Mouse (Mus musculus) forebrain, embryonic 10.5 days (tissue): ENCODE measurements at regions not wholly inside any gene's neighbourhood (a gene's known extent, or its start where the extent isn't known, plus 50 kb on each side); places are given as distances from the start of the nearest gene placed in this dataset.

Source experiments
- DNase-seq: peaks from one replicate; pipeline ENCODE4 v3.0.0-alpha.2; 2017; ENCODE audit warnings: low spot score; ENCODE audit errors: extremely low spot score
- H3K27ac ChIP-seq: fragments of 300-500 bp; sonication (generic); 2 replicates; pipeline ENCODE4 v1.5.1; 2016; ENCODE audit warnings: mild to moderate bottlenecking
- H3K27me3 ChIP-seq: fragments of 300-500 bp; sonication (generic); 2 replicates; pipeline ENCODE4 v1.6.1; 2016; ENCODE audit warnings: mild to moderate bottlenecking; ENCODE audit not compliant: poor library complexity, severe bottlenecking
- H3K36me3 ChIP-seq: fragments of 300-500 bp; sonication (generic); replicated peaks from 2 replicates; pipeline ENCODE4 v1.6.1; 2016; ENCODE audit warnings: mild to moderate bottlenecking, moderate library complexity
- H3K4me1 ChIP-seq: fragments of 300-500 bp; sonication (generic); 2 replicates; pipeline ENCODE4 v1.6.1; 2016
- H3K4me3 ChIP-seq: fragments of 300-500 bp; sonication (generic); 2 replicates; pipeline ENCODE4 v1.5.1; 2016; ENCODE audit warnings: mild to moderate bottlenecking, moderate library complexity
- H3K9me3 ChIP-seq: fragments of 300-500 bp; sonication (generic); 2 replicates; pipeline ENCODE4 v1.6.1; 2016; ENCODE audit warnings: mild to moderate bottlenecking, moderate library complexity
- WGBS: fragments of 180-500 bp; shearing (Covaris S2); methylation state at CpG from one replicate; pipeline ENCODE4 v1.1.7; 2016; 5-methylcytosine and 5-hydroxymethylcytosine counted together

GRCm38 (mm10) chr5:119193699-119194681, 476.5 kb upstream of the Tbx3 start:
- Histone ChIP-seq H3K9me3 (no peaks in the 10 kb centered on the region), H3K27ac (no peak overlapping the region), H3K4me1 (peaks cover 4% of the 10 kb centered on the region; the same call in 1 of the 2 replicates), H3K27me3 (0 out of 2 replicates have a peak, but pooled peaks cover 3% of the 10 kb centered on the region), H3K36me3 (no peaks in the 10 kb centered on the region), H3K4me3 (no peak overlapping the region)
- no peak for DNase-seq
- 66% methylated on average over 21 of the region's 21 CpGs for WGBS

- H3K27ac ChIP-seq = no peak overlapping the region
- 43% methylated on average over 9 of the region's 9 CpGs for WGBS
- H3K9me3 ChIP-seq = no peaks in the 10 kb centered on the region
- H3K4me1 ChIP-seq = peaks cover 14% of the 10 kb centered on the region
- DNase-seq = no peak
- H3K4me3 ChIP-seq = no peak overlapping the region
- H3K36me3 ChIP-seq = no peaks in the 10 kb centered on the region
- H3K27me3 ChIP-seq = 0 out of 2 replicates have a peak, but pooled peaks cover 3% of the 10 kb centered on the region
Measured at GRCm38 (mm10) chr5:119199906-119200305, 470.6 kb upstream of the Tbx3 start.

- Histone ChIP-seq H3K9me3 (no peaks in the 10 kb centered on the region), H3K4me3 (no peak overlapping the region), H3K36me3 (no peaks in the 10 kb centered on the region), H3K27me3 (no peaks in the 10 kb centered on the region), H3K4me1 (peaks cover 14% of the 10 kb centered on the region), H3K27ac (no peak overlapping the region)
- DNase-seq = no peak
- WGBS = 84% methylated on average over 8 of the region's 8 CpGs
Measured at GRCm38 (mm10) chr5:119201251-119201650, 469.2 kb upstream of the Tbx3 start.

GRCm38 (mm10) chr5:119204736-119205135, 465.7 kb upstream of the Tbx3 start:
- H3K27ac ChIP-seq = no peak overlapping the region
- WGBS = 81% methylated on average over 2 of the region's 2 CpGs

GRCm38 (mm10) chr5:119208077-119208476, 462.4 kb upstream of the Tbx3 start:
- WGBS = 87% methylated on average over 13 of the region's 13 CpGs
- H3K4me3 ChIP-seq = no peak overlapping the region
- no peaks in the 10 kb centered on the region for H3K27me3 ChIP-seq
- H3K4me1 ChIP-seq = no peaks in the 10 kb centered on the region
- no peak overlapping the region for H3K27ac ChIP-seq
- no peaks in the 10 kb centered on the region for H3K36me3 ChIP-seq
- no peak for DNase-seq
- peaks cover 14% of the 10 kb centered on the region for H3K9me3 ChIP-seq

More at GRCm38 (mm10) chr5:119204736-119205135, 465.7 kb upstream of the Tbx3 start:
- DNase-seq = no peak
- H3K9me3 ChIP-seq = peaks cover 8% of the 10 kb centered on the region
- H3K4me1 ChIP-seq = peaks cover 8% of the 10 kb centered on the region
- no peak overlapping the region for H3K4me3 ChIP-seq
- no peaks in the 10 kb centered on the region for H3K36me3 ChIP-seq
- no peaks in the 10 kb centered on the region for H3K27me3 ChIP-seq

- no peak for DNase-seq
- WGBS = 79% methylated on average over 4 of the region's 4 CpGs
- no peak overlapping the region for H3K4me3 ChIP-seq
- H3K9me3 ChIP-seq = peaks cover 17% of the 10 kb centered on the region
- H3K36me3 ChIP-seq = no peaks in the 10 kb centered on the region
- no peaks in the 10 kb centered on the region for H3K4me1 ChIP-seq
- no peak overlapping the region for H3K27ac ChIP-seq
- no peaks in the 10 kb centered on the region for H3K27me3 ChIP-seq
Measured at GRCm38 (mm10) chr5:119213196-119213595, 457.3 kb upstream of the Tbx3 start.

- WGBS = 59% methylated on average over 7 of the region's 7 CpGs
- no peak for DNase-seq
- H3K27ac ChIP-seq = no peak overlapping the region
- no peaks in the 10 kb centered on the region for H3K27me3 ChIP-seq
- no peak overlapping the region for H3K4me3 ChIP-seq
- H3K36me3 ChIP-seq = no peaks in the 10 kb centered on the region
- no peaks in the 10 kb centered on the region for H3K4me1 ChIP-seq
- H3K9me3 ChIP-seq = peaks cover 16% of the 10 kb centered on the region
Measured at GRCm38 (mm10) chr5:119213692-119214357, 456.6 kb upstream of the Tbx3 start.

GRCm38 (mm10) chr5:119214937-119215336, 455.5 kb upstream of the Tbx3 start:
- Histone ChIP-seq H3K27ac (no peak overlapping the region), H3K27me3 (no peaks in the 10 kb centered on the region; the same call in 1 of the 2 replicates), H3K4me3 (no peak overlapping the region), H3K4me1 (peaks cover 8% of the 10 kb centered on the region), H3K9me3 (peaks cover 7% of the 10 kb centered on the region), H3K36me3 (no peaks in the 10 kb centered on the region)
- 93% methylated on average over 9 of the region's 9 CpGs for WGBS
- peak; percentile 20 for DNase-seq

GRCm38 (mm10) chr5:119215364-119215763, 455.1 kb upstream of the Tbx3 start:
- H3K27me3 ChIP-seq = no peaks in the 10 kb centered on the region; the same call in 1 of the 2 replicates
- peaks cover 9% of the 10 kb centered on the region for H3K4me1 ChIP-seq
- no peak overlapping the region for H3K4me3 ChIP-seq
- DNase-seq = no peak
- 80% methylated on average over 10 of the region's 10 CpGs for WGBS
- H3K9me3 ChIP-seq = peaks cover 3% of the 10 kb centered on the region; the same call in 1 of the 2 replicates
- H3K27ac ChIP-seq = no peak overlapping the region
- no peaks in the 10 kb centered on the region for H3K36me3 ChIP-seq

GRCm38 (mm10) chr5:119216146-119216545, 454.3 kb upstream of the Tbx3 start:
- H3K27me3 ChIP-seq = no peaks in the 10 kb centered on the region; the same call in 1 of the 2 replicates
- H3K4me3 ChIP-seq = no peak overlapping the region
- no peaks in the 10 kb centered on the region for H3K36me3 ChIP-seq
- no peak for DNase-seq
- H3K4me1 ChIP-seq = peaks cover 9% of the 10 kb centered on the region
- H3K9me3 ChIP-seq = peaks cover 3% of the 10 kb centered on the region; the same call in 1 of the 2 replicates
- 84% methylated on average over 3 of the region's 3 CpGs for WGBS
- no peak overlapping the region for H3K27ac ChIP-seq

GRCm38 (mm10) chr5:119217077-119217476, 453.4 kb upstream of the Tbx3 start:
- WGBS = 85% methylated on average over 9 of the region's 9 CpGs
- no peak for DNase-seq
- peaks cover 3% of the 10 kb centered on the region; the same call in 1 of the 2 replicates for H3K9me3 ChIP-seq

GRCm38 (mm10) chr5:119228691-119229090, 441.8 kb upstream of the Tbx3 start:
- Histone ChIP-seq H3K27me3 (0 out of 2 replicates have a peak, but pooled peaks cover 4% of the 10 kb centered on the region), H3K27ac (no peak overlapping the region), H3K36me3 (no peaks in the 10 kb centered on the region), H3K4me1 (no peaks in the 10 kb centered on the region), H3K9me3 (no peaks in the 10 kb centered on the region), H3K4me3 (no peak overlapping the region)
- WGBS = 92% methylated on average over 5 of the region's 5 CpGs
- no peak for DNase-seq

More at GRCm38 (mm10) chr5:119217077-119217476, 453.4 kb upstream of the Tbx3 start:
- Histone ChIP-seq H3K4me1 (peaks cover 9% of the 10 kb centered on the region), H3K27me3 (no peaks in the 10 kb centered on the region; the same call in 1 of the 2 replicates), H3K27ac (no peak overlapping the region), H3K36me3 (no peaks in the 10 kb centered on the region), H3K4me3 (no peak overlapping the region)
